Mouse (Mus musculus) spleen, adult 2 months (tissue): ENCODE measurements around the gene Stk11ip.

ENCODE experiments used
- CTCF ChIP-seq: fragments of 200-500 bp; IDR thresholded peaks from 2 replicates; pipeline ENCODE4 v1.5.1; 2011; ENCODE audit warnings: mild to moderate bottlenecking, inconsistent platforms; ENCODE audit not compliant: insufficient read depth, insufficient read length, insufficient replicate concordance; ENCODE audit errors: extremely low read depth
- POLR2A ChIP-seq: fragments of 200-500 bp; IDR thresholded peaks from 2 replicates; pipeline ENCODE4 v1.6.1; 2011; ENCODE audit warnings: low read depth, low read length, inconsistent platforms

GRCm38 (mm10) chr1:75538597-75539190 lies 17.4 kb downstream of the Stk11ip start:
- TF ChIP-seq CTCF: no peak
- no peak for TF ChIP-seq POLR2A
